Mouse (Mus musculus) midbrain, embryonic 14.5 days (tissue): ENCODE data around the gene Gjc2. TPM values are rescaled to one million over a fixed set of nuclear protein-coding genes. Genes with fewer than 3 reads are reported as not detected.

Source experiments
- ATAC-seq: fragments of 200-750 bp; cut with Nextera tagmentation; 2 replicates; pipeline ENCODE4 v1.8.0; 2017; ENCODE audit warnings: moderate number of reproducible peaks, moderate library complexity; ENCODE audit not compliant: low FRiP score, low TSS enrichment
- DNase-seq: peaks from one replicate; pipeline ENCODE4 v3.0.0-alpha.2; 2015
- H3K27ac ChIP-seq: fragments of 300-500 bp; sonication (generic); replicated peaks from 2 replicates; pipeline ENCODE4 v1.5.1; 2014; ENCODE audit warnings: mild to moderate bottlenecking, low read depth, low read length, moderate library complexity
- H3K27me3 ChIP-seq: fragments of 300-500 bp; sonication (generic); 2 replicates; pipeline ENCODE4 v1.6.1; 2014; ENCODE audit warnings: low read length, control low read depth, mixed read lengths; ENCODE audit not compliant: control insufficient read depth, insufficient read depth
- H3K36me3 ChIP-seq: fragments of 300-500 bp; sonication (generic); 2 replicates; pipeline ENCODE4 v1.6.1; 2014; ENCODE audit warnings: low read length, control low read depth; ENCODE audit not compliant: control insufficient read depth, insufficient read depth
- H3K4me1 ChIP-seq: fragments of 300-500 bp; sonication (generic); 2 replicates; pipeline ENCODE4 v1.6.1; 2014; ENCODE audit warnings: mild to moderate bottlenecking, antibody characterized with exemption, low read length, control low read depth; ENCODE audit not compliant: control insufficient read depth, insufficient read depth
- H3K4me2 ChIP-seq: fragments of 300-500 bp; sonication (generic); 2 replicates; pipeline ENCODE4 v1.6.1; 2014; ENCODE audit warnings: mild to moderate bottlenecking, low read length, moderate library complexity
- H3K4me3 ChIP-seq: fragments of 300-500 bp; sonication (generic); replicated peaks from 2 replicates; pipeline ENCODE4 v1.5.1; 2014; ENCODE audit warnings: low read depth, low read length
- H3K9ac ChIP-seq: fragments of 300-500 bp; sonication (generic); replicated peaks from 2 replicates; pipeline ENCODE4 v1.6.1; 2014; ENCODE audit warnings: mild to moderate bottlenecking, low read length, moderate library complexity
- H3K9me3 ChIP-seq: fragments of 300-500 bp; sonication (generic); 2 replicates; pipeline ENCODE4 v1.6.1; 2016; ENCODE audit warnings: low read length, control low read depth, mixed read lengths; ENCODE audit not compliant: control insufficient read depth
- WGBS: fragments of 180-500 bp; shearing (Covaris S2); extraction: QIAGEN DNeasy Blood & Tissue Kit; methylation state at CpG from one replicate; pipeline ENCODE4 v1.1.7; 2014; 5-methylcytosine and 5-hydroxymethylcytosine counted together
- polyA plus RNA-seq: library from polyadenylated mRNA; unstranded; fragments of >200 nt; fragmentation: Nextera tagmentation; extraction: Ambion mirVana; gene quantifications from 2 replicates; pipeline ENCODE4 v1.2.1, GENCODE M21; 2014

Gene Gjc2
- 0.18 TPM in 1 of 2 replicates, not detected in the other for polyA plus RNA-seq

- no peak for ATAC-seq
- Histone ChIP-seq H3K27me3 (peaks cover 14% of the 10 kb centered on the region), H3K4me2 (no peak within 1 kb of the TSS), H3K36me3 (peaks cover 44% of the 10 kb centered on the region), H3K4me3 (no peak within 1 kb of the TSS), H3K9me3 (no peaks in the 10 kb centered on the region), H3K4me1 (no peaks in the 10 kb centered on the region), H3K9ac (0 out of 2 replicates have a peak within 1 kb of the TSS, but pooled peaks have one; percentile 3), H3K27ac (no peak within 1 kb of the TSS)
- 32% methylated on average over 3 of the region's 3 CpGs for WGBS
- no peak for DNase-seq
These were observed at the start of gene Gjc2 for GRCm38 (mm10) chr11:59182864-59183331. TSS of gene Gjc2 (minus strand) at chr11:59183213.

GRCm38 (mm10) chr11:59232797-59233196 lies 49.8 kb upstream of the Gjc2 start:
- DNase-seq = no peak

GRCm38 (mm10) chr11:59230144-59230760 lies 47.2 kb upstream of the Gjc2 start:
- Histone ChIP-seq H3K4me2 (no peak overlapping the region), H3K27ac (no peak overlapping the region), H3K4me3 (no peak overlapping the region), H3K4me1 (peaks cover 22% of the 10 kb centered on the region), H3K9ac (no peak overlapping the region), H3K36me3 (no peaks in the 10 kb centered on the region), H3K27me3 (no peaks in the 10 kb centered on the region), H3K9me3 (no peaks in the 10 kb centered on the region)
- no peak for ATAC-seq
- WGBS = 14% methylated on average over 7 of the region's 7 CpGs
- DNase-seq = peak; percentile 76

More at GRCm38 (mm10) chr11:59232797-59233196, 49.8 kb upstream of the Gjc2 start:
- WGBS = 57% methylated on average over 2 of the region's 2 CpGs
- no peak overlapping the region for H3K4me3 ChIP-seq
- H3K9ac ChIP-seq = no peak overlapping the region
- H3K27me3 ChIP-seq = 0 out of 2 replicates have a peak, but pooled peaks cover 3% of the 10 kb centered on the region
- H3K4me2 ChIP-seq = no peak overlapping the region
- no peak for ATAC-seq
- no peaks in the 10 kb centered on the region for H3K9me3 ChIP-seq
- H3K4me1 ChIP-seq = peaks cover 4% of the 10 kb centered on the region; the same call in 1 of the 2 replicates
- H3K36me3 ChIP-seq = no peaks in the 10 kb centered on the region
- H3K27ac ChIP-seq = no peak overlapping the region

- Histone ChIP-seq H3K9ac (peak within 1 kb of the TSS; percentile 76), H3K9me3 (no peaks in the 10 kb centered on the region), H3K36me3 (0 out of 2 replicates have a peak, but pooled peaks cover 6% of the 10 kb centered on the region), H3K4me1 (peaks cover 27% of the 10 kb centered on the region), H3K4me2 (peak within 1 kb of the TSS; percentile 96), H3K27me3 (no peaks in the 10 kb centered on the region), H3K27ac (peak within 1 kb of the TSS; percentile 92), H3K4me3 (peak within 1 kb of the TSS; percentile 73)
- DNase-seq (peak; percentile 99), ATAC-seq (peak; percentile 95)
- 5% methylated on average over 59 of the region's 59 CpGs for WGBS
These were observed 45.3 kb upstream of the Gjc2 start, which contains the start of gene Arf1 for GRCm38 (mm10) chr11:59228122-59228953. TSS of gene Arf1 (minus strand) at chr11:59228270.

- H3K27me3 ChIP-seq = no peaks in the 10 kb centered on the region
- peak overlapping the region; percentile 73 for H3K4me3 ChIP-seq
- H3K4me2 ChIP-seq = peak overlapping the region; percentile 96
- peak overlapping the region; percentile 92 for H3K27ac ChIP-seq
- H3K4me1 ChIP-seq = peaks cover 27% of the 10 kb centered on the region
- ATAC-seq (peak; percentile 73), DNase-seq (no peak)
- H3K36me3 ChIP-seq = 0 out of 2 replicates have a peak, but pooled peaks cover 6% of the 10 kb centered on the region
- no peaks in the 10 kb centered on the region for H3K9me3 ChIP-seq
- WGBS = 0% methylated on average over 50 of the region's 51 CpGs
- peak overlapping the region; percentile 76 for H3K9ac ChIP-seq
These were observed 44.6 kb upstream of the Gjc2 start for GRCm38 (mm10) chr11:59227604-59228121.

GRCm38 (mm10) chr11:59226787-59227603 lies 44.0 kb upstream of the Gjc2 start:
- Histone ChIP-seq H3K4me2 (peak overlapping the region; percentile 96), H3K27ac (peak overlapping the region; percentile 92), H3K4me3 (peak overlapping the region; percentile 73), H3K36me3 (0 out of 2 replicates have a peak, but pooled peaks cover 6% of the 10 kb centered on the region), H3K9ac (peak overlapping the region; percentile 76), H3K4me1 (peaks cover 27% of the 10 kb centered on the region), H3K27me3 (no peaks in the 10 kb centered on the region), H3K9me3 (no peaks in the 10 kb centered on the region)
- WGBS = 5% methylated on average over 21 of the region's 21 CpGs
- DNase-seq (peak; percentile 12), ATAC-seq (no peak)

DNA sequence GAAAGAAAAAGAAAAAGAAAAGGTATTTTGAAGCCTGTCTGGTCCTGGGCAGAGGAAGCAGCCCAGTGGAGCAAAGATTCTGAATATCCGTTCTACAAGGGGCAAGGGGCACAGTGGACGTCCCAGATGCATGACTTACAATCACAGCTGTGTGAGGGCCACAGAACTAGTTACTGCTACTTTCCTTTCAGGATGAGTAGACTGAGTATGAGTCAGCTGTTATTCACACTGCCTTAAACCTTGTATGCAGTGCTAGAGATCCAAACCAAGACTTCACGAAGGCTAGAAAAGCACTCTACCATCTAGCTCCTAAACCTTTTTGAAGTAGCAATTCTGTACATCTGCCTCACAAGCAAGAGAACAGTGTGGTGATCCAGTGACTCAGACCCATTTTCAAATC lies 43.2 kb upstream of the Gjc2 start:
- H3K27me3 ChIP-seq = no peaks in the 10 kb centered on the region
- 0 out of 2 replicates have a peak, but pooled peaks cover 6% of the 10 kb centered on the region for H3K36me3 ChIP-seq
- peak overlapping the region; percentile 73 for H3K4me3 ChIP-seq
- DNase-seq (no peak), ATAC-seq (no peak)
- no peak overlapping the region for H3K27ac ChIP-seq
- H3K9me3 ChIP-seq = no peaks in the 10 kb centered on the region
- 73% methylated on average over 3 of the region's 3 CpGs for WGBS
- H3K4me2 ChIP-seq = peak overlapping the region; percentile 96
- peaks cover 31% of the 10 kb centered on the region for H3K4me1 ChIP-seq
- peak overlapping the region; percentile 76; the same call in 1 of the 2 replicates for H3K9ac ChIP-seq

DNA sequence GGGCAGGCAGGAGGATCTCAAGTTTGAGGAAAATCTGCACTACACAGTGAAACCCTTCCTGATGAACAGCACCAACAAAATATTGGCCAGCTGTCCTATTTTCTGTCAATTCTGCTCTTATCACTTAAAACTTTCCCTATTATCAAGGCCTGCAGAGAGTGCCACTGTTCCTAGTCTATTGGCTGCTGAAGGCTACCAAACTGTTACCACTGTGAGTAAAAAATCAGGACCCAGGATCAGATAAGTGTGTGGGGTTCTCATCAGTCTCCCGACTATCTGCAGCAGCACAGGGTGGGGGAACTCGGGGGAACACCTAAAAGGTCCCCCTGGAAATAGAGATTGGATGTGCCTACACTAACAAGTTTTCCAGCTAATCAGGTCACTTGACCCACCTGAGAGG lies 42.2 kb upstream of the Gjc2 start:
- Histone ChIP-seq H3K9ac (no peak overlapping the region), H3K9me3 (no peaks in the 10 kb centered on the region), H3K4me3 (no peak overlapping the region), H3K36me3 (0 out of 2 replicates have a peak, but pooled peaks cover 6% of the 10 kb centered on the region), H3K27me3 (no peaks in the 10 kb centered on the region), H3K4me1 (peaks cover 31% of the 10 kb centered on the region), H3K4me2 (no peak overlapping the region), H3K27ac (no peak overlapping the region)
- WGBS = 80% methylated on average over 2 of the region's 2 CpGs
- DNase-seq = no peak
- no peak for ATAC-seq
